Mouse (Mus musculus) kidney, postnatal 36 days (tissue): ENCODE measurements around the gene Ciapin1.

Experiments
- DNase-seq, 2 experiments: peaks; one replicate each; pipeline ENCODE4 v3.0.0; 2021 to 2022; ENCODE audit warnings: mixed read lengths in 2 of 2

The Ciapin1 gene

GRCm38 (mm10) chr8:94778473-94778872 lies 59.7 kb downstream of the Ciapin1 start:
- DNase-seq = peak; percentile 87 to 92

GRCm38 (mm10) chr8:94778036-94778435 lies 60.1 kb downstream of the Ciapin1 start:
- no peak for DNase-seq

GRCm38 (mm10) chr8:94776346-94776745 lies 61.8 kb downstream of the Ciapin1 start:
- DNase-seq = no peak

GRCm38 (mm10) chr8:94774601-94775000 lies 63.6 kb downstream of the Ciapin1 start:
- DNase-seq = no peak

GRCm38 (mm10) chr8:94773700-94774171 lies 64.4 kb downstream of the Ciapin1 start:
- no peak for DNase-seq

- DNase-seq = no peak
Measured at GRCm38 (mm10) chr8:94773048-94773447, 65.1 kb downstream of the Ciapin1 start.

GRCm38 (mm10) chr8:94771941-94772670 lies 66.1 kb downstream of the Ciapin1 start, which contains the start of gene Cx3cl1:
TSS of gene Cx3cl1 (plus strand) at chr8:94772009.
- DNase-seq = peak; percentile 93 to 94

- DNase-seq = peak; percentile 77 to 80
Measured at GRCm38 (mm10) chr8:94770945-94771344, 67.2 kb downstream of the Ciapin1 start.
